Mouse (Mus musculus) thymus, postnatal 4 days (tissue): ENCODE measurements around the gene Hsd17b11.
"Not testable (repeated sequence)": the region's sequence is repeated elsewhere in the genome, so short reads cannot be mapped to it uniquely, and the experiment has no call there.

ENCODE experiments used
- DNase-seq: peaks from one replicate; pipeline ENCODE4 v3.0.0; 2021

Hsd17b11 gene

GRCm38 (mm10) chr5:103977907-103978570, 43.7 kb downstream of the Hsd17b11 start:
- DNase-seq, result no peak

- DNase-seq, result no peak
These were observed 44.4 kb downstream of the Hsd17b11 start, which contains the start of gene Hsd17b13 for GRCm38 (mm10) chr5:103977297-103977696. TSS of gene Hsd17b13 (minus strand) at chr5:103977410.

- DNase-seq, result no peak
These were observed 46.0 kb downstream of the Hsd17b11 start for GRCm38 (mm10) chr5:103975736-103976135.

GRCm38 (mm10) chr5:103972801-103973200, 48.9 kb downstream of the Hsd17b11 start:
- no peak for DNase-seq

GRCm38 (mm10) chr5:103972379-103972778, 49.3 kb downstream of the Hsd17b11 start:
- DNase-seq, result no peak

GRCm38 (mm10) chr5:103971051-103971450, 50.7 kb downstream of the Hsd17b11 start:
- DNase-seq, result no peak

- DNase-seq, result no peak
These were observed 58.7 kb downstream of the Hsd17b11 start for GRCm38 (mm10) chr5:103962935-103963429.

GRCm38 (mm10) chr5:103954638-103955037, 67.1 kb downstream of the Hsd17b11 start:
- DNase-seq, result no peak

- no peak for DNase-seq
These were observed 68.3 kb downstream of the Hsd17b11 start for GRCm38 (mm10) chr5:103953135-103954083.

- DNase-seq, result not testable (repeated sequence)
These were observed 71.6 kb downstream of the Hsd17b11 start for GRCm38 (mm10) chr5:103950138-103950537.

GRCm38 (mm10) chr5:103943183-103943582, 78.5 kb downstream of the Hsd17b11 start:
- no peak for DNase-seq

GRCm38 (mm10) chr5:103939856-103940255, 81.9 kb downstream of the Hsd17b11 start:
- DNase-seq, result no peak
